Mouse (Mus musculus): Measurements from ENCODE around the gene Fpr3. TPM values are rescaled to one million over a fixed set of nuclear protein-coding genes. Genes with fewer than 3 reads are reported as not detected.

Fpr3 gene
- polyA plus RNA-seq, 1 experiment from 2014 or later = not detected

Other genes with a start within 250 kb of the Fpr3 start
- not detected in 2 replicates for gene Vmn2r90, start 184.1 kb upstream of the Fpr3 start, polyA plus RNA-seq (2014; fragmentation: Nextera tagmentation; extraction: Ambion mirVana)
- gene Spaca6, start 60.7 kb upstream of the Fpr3 start, polyA plus RNA-seq (2014; fragmentation: Nextera tagmentation; extraction: Ambion mirVana) = 40.9 and 42.9 TPM in 2 replicates
- gene Has1, start 32.6 kb upstream of the Fpr3 start, polyA plus RNA-seq (2014; fragmentation: Nextera tagmentation; extraction: Ambion mirVana) = 3.1 and 4.0 TPM in 2 replicates
- 0.30 and 0.32 TPM in 2 replicates for gene Fpr1, start 3.9 kb upstream of the Fpr3 start, polyA plus RNA-seq (2014; fragmentation: Nextera tagmentation; extraction: Ambion mirVana)
- gene Fpr2, start within 50 bp of the Fpr3 start, polyA plus RNA-seq (2014; fragmentation: Nextera tagmentation; extraction: Ambion mirVana) = 0.55 TPM in 1 of 2 replicates, not detected in the other
- not detected in 2 replicates for gene Fpr-rs4, start 133.9 kb downstream of the Fpr3 start, polyA plus RNA-seq (2014; fragmentation: Nextera tagmentation; extraction: Ambion mirVana)
- 0.03 TPM in 1 of 2 replicates, not detected in the other for gene Vmn2r124, start 161.6 kb downstream of the Fpr3 start, polyA plus RNA-seq (2014; fragmentation: Nextera tagmentation; extraction: Ambion mirVana)
- gene Vmn2r91, start 197.2 kb downstream of the Fpr3 start, polyA plus RNA-seq (2014; fragmentation: Nextera tagmentation; extraction: Ambion mirVana) = not detected in 2 replicates

Data from stomach, embryonic 14.5 days (tissue).